Mouse (Mus musculus) right cerebral cortex, postnatal 14 days (tissue): ENCODE data around the gene Padi2.

Source experiments
- DNase-seq: peaks from one replicate; pipeline ENCODE4 v3.0.0; 2022

Padi2 gene

GRCm38 (mm10) chr4:140882365-140882764 lies 23.8 kb upstream of the Padi2 start:
- DNase-seq: no peak

- DNase-seq: no peak
Observed at GRCm38 (mm10) chr4:140882981-140883380, 23.2 kb upstream of the Padi2 start.

- DNase-seq: no peak
Observed at GRCm38 (mm10) chr4:140883852-140884251, 22.3 kb upstream of the Padi2 start.

- DNase-seq: no peak
Observed at GRCm38 (mm10) chr4:140891525-140892162, 14.5 kb upstream of the Padi2 start.

- DNase-seq: no peak
Observed at GRCm38 (mm10) chr4:140892163-140892530, 14.0 kb upstream of the Padi2 start.

GRCm38 (mm10) chr4:140904776-140905425 lies 1.2 kb upstream of the Padi2 start:
- no peak for DNase-seq

- no peak for DNase-seq
Observed at GRCm38 (mm10) chr4:140905426-140905871, 695 bp upstream of the Padi2 start.

GRCm38 (mm10) chr4:140906827-140907280 lies 710 bp downstream of the Padi2 start:
- no peak for DNase-seq

- DNase-seq: no peak
Observed at GRCm38 (mm10) chr4:140907306-140908024, 1.3 kb downstream of the Padi2 start.

- DNase-seq: no peak
Observed at GRCm38 (mm10) chr4:140908627-140909026, 2.5 kb downstream of the Padi2 start.

- DNase-seq: no peak
Observed at GRCm38 (mm10) chr4:140909536-140909935, 3.4 kb downstream of the Padi2 start.

GRCm38 (mm10) chr4:140910661-140911310 lies 4.6 kb downstream of the Padi2 start:
- no peak for DNase-seq

GRCm38 (mm10) chr4:140911416-140911815 lies 5.3 kb downstream of the Padi2 start:
- DNase-seq: no peak

- no peak for DNase-seq
Observed at GRCm38 (mm10) chr4:140912271-140912833, 6.2 kb downstream of the Padi2 start.

GRCm38 (mm10) chr4:140913565-140913964 lies 7.4 kb downstream of the Padi2 start:
- no peak for DNase-seq

GRCm38 (mm10) chr4:140914731-140915131 lies 8.6 kb downstream of the Padi2 start:
- DNase-seq: no peak

- DNase-seq: no peak
Observed at GRCm38 (mm10) chr4:140915235-140915634, 9.1 kb downstream of the Padi2 start.

- DNase-seq: no peak
Observed at GRCm38 (mm10) chr4:140916296-140916695, 10.2 kb downstream of the Padi2 start.

- no peak for DNase-seq
Observed at GRCm38 (mm10) chr4:140917451-140917850, 11.3 kb downstream of the Padi2 start.

- no peak for DNase-seq
Observed at GRCm38 (mm10) chr4:140919974-140920836, 14.1 kb downstream of the Padi2 start.

- DNase-seq: peak; percentile 1
Observed at GRCm38 (mm10) chr4:140922508-140922907, 16.4 kb downstream of the Padi2 start.

- DNase-seq: no peak
Observed at GRCm38 (mm10) chr4:140925648-140926047, 19.5 kb downstream of the Padi2 start.
